In the genomic region with DNA sequence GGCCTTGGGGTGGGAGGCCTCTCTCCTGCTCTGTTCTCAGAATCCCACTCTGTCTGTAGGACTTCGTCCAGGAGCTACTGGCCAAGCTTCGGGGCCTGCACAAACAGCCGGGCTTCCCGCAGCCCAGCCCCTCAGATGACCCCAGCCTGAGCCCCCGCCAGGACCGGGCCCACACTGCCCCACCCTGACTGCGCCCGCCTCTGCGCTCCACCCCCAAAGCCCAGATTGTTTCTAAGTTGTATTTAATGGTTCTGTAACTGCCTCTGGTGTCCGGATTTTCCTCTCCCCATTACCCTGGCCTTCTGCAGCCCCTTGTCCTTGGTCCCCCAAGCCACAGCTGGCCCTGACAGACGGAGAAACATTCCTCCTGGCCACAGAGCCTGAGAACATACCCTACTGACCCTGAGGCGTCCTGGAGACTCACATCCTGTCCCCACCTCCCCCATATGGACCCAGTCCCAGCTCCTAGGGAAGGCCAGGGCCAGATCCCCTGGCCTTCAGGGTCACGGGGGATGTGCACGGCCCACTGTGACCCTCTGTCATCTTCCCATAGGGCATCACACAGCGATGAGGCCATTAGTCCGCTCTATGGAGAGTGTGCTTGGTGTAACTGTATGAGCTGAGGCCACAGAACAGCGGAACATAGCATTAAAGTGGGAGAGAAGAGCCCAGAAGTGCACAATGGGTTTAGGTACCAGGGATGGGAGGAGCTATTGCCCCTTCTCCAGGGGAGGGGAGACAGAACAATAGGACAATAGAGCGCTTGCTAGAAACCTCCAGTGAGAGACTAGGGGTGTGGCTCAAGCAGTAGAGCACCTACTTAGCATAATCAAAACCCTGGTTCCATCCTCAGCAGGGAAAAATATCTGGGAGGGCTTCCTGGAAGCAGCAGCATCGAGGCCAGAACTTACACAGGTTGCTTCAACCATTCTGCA, we compare ENCODE assay signal across 8 mouse cellular contexts. TPM values are rescaled to one million over a fixed set of nuclear protein-coding genes. Genes with fewer than 3 reads are reported as not detected.
A peak's percentile ranks its signal among the peaks of the same experiment; 100 is the strongest.
DNase-seq lines count a peak whose midpoint lies in the region; ATAC-seq and TF ChIP-seq lines count a peak whose summit lies in the region.

No protein-coding gene starts in this region.

- H3K4me3 ChIP-seq in intestine, postnatal 0 days (ENCODE audit: low read depth, low read length): no peak overlapping the region

- H3K36me3 ChIP-seq in intestine, postnatal 0 days (ENCODE audit: control insufficient read depth, insufficient read depth): no peaks in the 10 kb centered on the region

- TF ChIP-seq CTCF in intestine, postnatal 0 days (IDR thresholded peaks at IDR 0.05; ENCODE audit: low read depth): no peak

- H3K9ac ChIP-seq in intestine, postnatal 0 days (ENCODE audit: low read depth, low read length): no peak overlapping the region

- peak; percentile 61 for DNase-seq in retina, postnatal 1 day
- no peak for DNase-seq in retina, embryonic 14.5 days (ENCODE audit: low spot score)
- DNase-seq in gastrocnemius, postnatal 25 days: peak; percentile 48
- peak; percentile 77 for DNase-seq in lung, postnatal 36 days
- no peak for DNase-seq in right cerebral cortex, adult 2 months (ENCODE audit: low spot score in 2 of 2)
- DNase-seq in left cerebral cortex, adult 11 months (ENCODE audit: low spot score): no peak
- no peak for DNase-seq in frontal cortex, postnatal 25 days (ENCODE audit: low spot score in 2 of 2)

- 40% methylated on average over 19 of the region's 19 CpGs for WGBS in intestine, postnatal 0 days

- ATAC-seq in intestine, postnatal 0 days: no peak

- H3K27me3 ChIP-seq in intestine, postnatal 0 days (replicated peaks; ENCODE audit: control insufficient read depth, insufficient read depth, low read length): no peaks in the 10 kb centered on the region

- 0 out of 2 replicates have a peak, but pooled peaks cover 3% of the 10 kb centered on the region for H3K4me1 ChIP-seq in intestine, postnatal 0 days (replicated peaks; ENCODE audit: control insufficient read depth, insufficient read depth, low read length)

- H3K4me2 ChIP-seq in intestine, postnatal 0 days (replicated peaks; ENCODE audit: low read depth): 0 out of 2 replicates have a peak overlapping the region, but pooled peaks have one; percentile 17

- no peaks in the 10 kb centered on the region for H3K9me3 ChIP-seq in intestine, postnatal 0 days (ENCODE audit: control insufficient read depth)

- peak overlapping the region; percentile 21; the same call in 1 of the 2 replicates for H3K27ac ChIP-seq in intestine, postnatal 0 days (ENCODE audit: low read depth, low read length)

RNA-seq across cellular contexts. Expression of gene Ppp1r14a, which starts 4.3 kb away (rescaled TPM):
- total RNA-seq in gastrocnemius, postnatal 25 days (2021): 1 to 10 TPM; 5.2 to 6.5 TPM
- 35.2 and 37.0 TPM in 2 replicates for polyA plus RNA-seq in intestine, postnatal 0 days (2015; fragmentation: Nextera tagmentation; extraction: Ambion mirVana)

RNA-seq across cellular contexts. Expression of gene Dpf1, which starts 10.4 kb away (rescaled TPM):
- total RNA-seq in gastrocnemius, postnatal 25 days (2021): 1 to 10 TPM; 1.9 to 2.0 TPM
- 1.7 TPM in 2 replicates for polyA plus RNA-seq in intestine, postnatal 0 days (2015; fragmentation: Nextera tagmentation; extraction: Ambion mirVana)

RNA-seq across cellular contexts. Expression of gene Spint2, which starts 11.7 kb away (rescaled TPM):
- total RNA-seq in gastrocnemius, postnatal 25 days (2021): 1 to 10 TPM; 3.4 to 5.2 TPM
- polyA plus RNA-seq in intestine, postnatal 0 days (2015; fragmentation: Nextera tagmentation; extraction: Ambion mirVana): 685 and 722 TPM in 2 replicates

RNA-seq across cellular contexts. Expression of gene 2200002D01Rik, which starts 45.1 kb away (rescaled TPM):
- 1 to 10 TPM in 1 of 2 experiments, under 1 TPM in 1; 0.31 to 1.4 TPM for total RNA-seq in gastrocnemius, postnatal 25 days (2021)
- 836 and 862 TPM in 2 replicates for polyA plus RNA-seq in intestine, postnatal 0 days (2015; fragmentation: Nextera tagmentation; extraction: Ambion mirVana)

RNA-seq across cellular contexts. Expression of gene Yif1b, which starts 55.3 kb away (rescaled TPM):
- 10 to 100 TPM; 44.8 to 47.6 TPM for total RNA-seq in gastrocnemius, postnatal 25 days (2021)
- 40.6 and 41.7 TPM in 2 replicates for polyA plus RNA-seq in intestine, postnatal 0 days (2015; fragmentation: Nextera tagmentation; extraction: Ambion mirVana)

Comparison
In these comparisons a context has a peak if more than half of its experiments do, and no peak if none do; other contexts are left out.
1. DNase-seq: peak in retina, postnatal 1 day (single experiment), gastrocnemius, postnatal 25 days (single experiment) and lung, postnatal 36 days (single experiment); none in retina, embryonic 14.5 days (single experiment), right cerebral cortex, adult 2 months (0 of 2), left cerebral cortex, adult 11 months (single experiment) and frontal cortex, postnatal 25 days (0 of 2).